Mouse (Mus musculus) megakaryocyte progenitor cell, adult 5-6 weeks (primary cell): Measurements from ENCODE around the gene Sec23a. TPM values are rescaled to one million over a fixed set of nuclear protein-coding genes. Genes with fewer than 3 reads are reported as not detected.

Experiments
- ATAC-seq: replicated peaks from 2 replicates; pipeline ENCODE4 v1.8.0; 2016; ENCODE audit warnings: mild to moderate bottlenecking, moderate TSS enrichment, inconsistent platforms; ENCODE audit not compliant: poor library complexity
- total RNA-seq, 2 experiments: library from RNA; stranded (forward) in 1 of 2; stranded (reverse) in 1 of 2; fragments of 157-497, 149-512 nt in 1 of 2; fragments of 200-1000 nt in 1 of 2; gene quantifications; 2 replicates each; pipeline versions ENCODE4 v1.2.3 to v1.2.4; 2015 to 2017

The Sec23a gene
- total RNA-seq, 2 experiments from 2014 or later = 19.7 to 24.0 TPM

DNA sequence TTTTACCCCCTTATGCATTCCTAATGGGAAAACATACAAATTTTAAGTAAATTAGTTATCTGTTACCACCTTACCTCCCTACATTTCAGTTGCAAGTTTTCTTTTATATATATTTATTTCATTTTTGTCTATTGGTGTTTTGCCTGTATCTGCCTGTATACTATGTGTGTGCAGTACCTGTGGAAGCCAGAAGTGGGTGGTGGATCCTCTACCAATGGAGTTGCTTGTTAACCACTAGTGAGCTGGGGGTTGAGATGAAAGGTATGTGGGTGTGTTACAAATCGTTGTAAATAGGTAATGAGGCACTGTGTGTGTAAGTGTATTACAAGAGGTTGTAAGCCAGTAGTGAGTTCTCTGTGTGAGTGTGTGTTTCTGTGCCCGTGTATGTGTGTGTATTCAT, 1.3 kb downstream of the Sec23a start:
- 0 out of 2 replicates have a peak, but pooled peaks have one; percentile 10 for ATAC-seq

DNA sequence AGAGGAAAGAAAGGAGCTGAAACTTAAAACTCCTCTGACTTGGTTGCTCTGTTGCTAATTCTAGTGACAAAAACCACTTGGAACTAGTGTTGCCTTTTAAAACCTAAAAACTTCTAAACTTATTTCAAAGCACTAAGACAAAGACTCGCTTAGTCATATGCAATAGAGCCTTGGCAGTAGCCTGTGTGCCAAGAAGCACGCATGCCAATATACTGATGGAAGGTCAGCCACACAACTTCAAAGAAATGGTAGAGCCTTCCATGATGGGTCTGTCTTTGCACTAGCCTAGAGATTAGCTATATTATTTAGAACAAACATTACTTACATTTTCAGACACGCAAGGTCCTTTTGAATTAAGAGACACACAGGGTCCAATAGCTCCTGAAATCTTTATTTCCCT, 26.1 kb downstream of the Sec23a start:
- no peak for ATAC-seq

DNA sequence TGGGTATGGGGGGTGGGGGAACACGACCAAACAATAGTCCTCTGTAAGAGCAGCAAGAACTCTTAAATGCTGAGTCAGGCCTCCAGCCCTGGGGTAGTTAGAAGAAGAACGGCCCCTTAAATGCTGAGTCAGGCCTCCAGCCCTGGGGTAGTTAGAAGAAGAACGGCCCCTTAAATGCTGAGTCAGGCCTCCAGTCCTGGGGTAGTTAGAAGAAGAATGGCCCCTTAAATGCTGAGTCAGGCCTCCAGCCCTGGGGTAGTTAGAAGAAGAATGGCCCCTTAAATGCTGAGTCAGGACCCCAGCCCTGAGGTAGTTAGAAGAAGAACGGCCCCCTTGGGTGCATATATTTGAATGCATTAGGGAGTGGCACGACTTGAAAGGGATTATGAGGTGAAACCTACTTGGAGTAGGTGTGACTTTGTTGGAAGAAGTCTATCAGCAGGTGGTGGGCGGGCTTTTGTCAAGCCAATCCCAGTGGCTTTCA, 30.6 kb downstream of the Sec23a start:
- ATAC-seq = peak; percentile 64

GRCm38 (mm10) chr12:58976966-58977365, 34.9 kb downstream of the Sec23a start:
- peak; percentile 61; the same call in 1 of the 2 replicates for ATAC-seq

DNA sequence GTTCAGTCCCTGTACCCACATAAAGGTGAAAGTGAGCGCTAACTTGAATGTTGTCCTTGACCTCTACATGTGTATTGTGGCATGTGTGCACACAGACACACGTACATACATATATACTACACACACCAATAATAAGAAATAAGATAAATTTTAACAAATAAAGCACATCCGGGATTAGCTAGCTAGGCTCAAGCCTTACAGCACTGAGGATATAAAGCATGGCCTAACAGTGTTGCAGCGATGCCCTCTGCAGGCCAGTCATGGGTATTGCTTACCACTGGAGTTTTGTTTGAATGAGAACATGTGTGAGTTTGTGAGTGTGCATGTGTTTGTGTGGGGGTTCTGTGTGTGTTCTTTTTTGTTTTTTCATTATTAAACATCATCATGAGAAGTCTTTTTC, 47.2 kb downstream of the Sec23a start:
- ATAC-seq = peak; percentile 96

DNA sequence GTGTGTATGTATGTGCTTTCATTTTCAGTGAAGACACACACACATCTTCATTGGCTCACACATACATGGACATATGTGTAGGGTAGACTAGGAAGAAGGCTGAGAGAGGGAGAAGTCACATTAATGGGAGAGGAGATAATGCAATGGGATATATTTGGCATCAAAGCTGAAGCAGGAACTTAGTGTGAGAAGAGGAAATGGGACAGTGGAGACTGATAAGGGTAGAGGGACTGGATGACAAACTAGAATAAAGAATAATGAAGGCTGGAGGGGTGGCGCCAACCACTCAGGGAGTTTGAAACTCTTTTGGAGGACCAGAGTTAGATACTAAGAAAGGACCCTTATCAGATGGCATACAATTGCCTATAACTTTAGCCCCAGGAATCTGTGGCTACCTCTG, 51.0 kb downstream of the Sec23a start:
- ATAC-seq = 0 out of 2 replicates have a peak, but pooled peaks have one; percentile 26

- no peak for ATAC-seq
Measured at GRCm38 (mm10) chr12:58956624-58957023, 55.2 kb downstream of the Sec23a start.

- ATAC-seq = no peak
Measured at GRCm38 (mm10) chr12:58956162-58956561, 55.7 kb downstream of the Sec23a start.

DNA sequence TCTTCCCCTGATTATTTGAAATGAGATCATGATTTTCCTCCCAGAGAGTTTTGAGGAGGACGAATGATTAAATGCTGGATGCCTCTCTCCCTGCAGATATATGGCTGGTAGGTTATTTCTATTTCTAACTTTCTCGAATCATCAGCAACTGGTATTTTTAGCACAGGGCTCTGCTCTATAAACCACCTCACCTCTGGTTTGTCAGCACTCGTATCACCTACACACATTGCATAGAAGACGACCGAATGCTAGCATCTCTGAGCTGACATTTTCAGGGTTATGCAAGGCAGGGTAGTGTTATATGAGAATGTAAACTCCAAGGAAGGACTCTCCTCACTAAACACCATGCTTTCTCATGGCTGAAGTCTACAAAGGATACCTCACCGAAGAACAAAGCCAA, 63.9 kb downstream of the Sec23a start:
- no peak for ATAC-seq

- ATAC-seq = peak; percentile 71
Measured at GRCm38 (mm10) chr12:58947231-58947630, 64.6 kb downstream of the Sec23a start.

DNA sequence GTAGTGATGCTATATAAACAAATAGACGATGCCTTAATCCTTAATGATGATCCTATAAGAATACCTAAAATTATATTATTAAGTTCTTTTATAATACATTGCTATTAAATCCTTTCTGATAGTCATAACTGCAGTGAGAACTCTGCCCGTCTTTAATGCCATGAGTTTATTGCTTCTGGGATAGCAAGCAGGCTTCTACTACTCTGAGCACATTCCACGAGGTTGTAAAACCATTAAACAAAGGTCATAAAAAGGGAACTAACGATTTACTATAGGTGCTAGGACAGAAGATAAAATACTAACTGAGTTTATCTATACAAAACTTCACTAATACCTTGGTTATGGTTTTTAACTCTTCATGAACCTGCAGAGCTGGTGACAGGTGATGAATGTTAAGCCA, 69.3 kb downstream of the Sec23a start:
- no peak for ATAC-seq

DNA sequence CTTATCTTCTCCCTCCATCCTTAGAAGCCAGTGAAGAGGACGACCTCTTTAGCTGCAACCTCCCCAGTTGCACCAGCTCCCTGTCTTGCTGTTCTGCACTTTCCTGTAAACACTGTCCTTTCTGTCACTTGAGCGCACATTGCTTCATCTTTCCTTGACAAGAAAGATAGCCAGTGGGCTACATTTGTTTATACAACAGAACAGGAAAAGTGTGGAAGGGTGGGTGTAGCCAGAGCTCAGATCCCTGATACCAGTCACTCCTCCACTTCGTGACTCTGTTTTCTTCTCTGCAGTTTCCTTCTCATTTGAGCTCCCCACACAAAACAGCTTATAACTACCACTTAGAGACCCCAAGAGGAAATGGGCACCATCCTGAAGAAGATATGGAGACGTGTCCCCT, 77.2 kb downstream of the Sec23a start:
- ATAC-seq = no peak

- no peak for ATAC-seq
Measured at GRCm38 (mm10) chr12:58924996-58925395, 86.8 kb downstream of the Sec23a start.

- peak; percentile 75 for ATAC-seq
Measured at GRCm38 (mm10) chr12:58924025-58924424, 87.8 kb downstream of the Sec23a start.

GRCm38 (mm10) chr12:58920775-58921174, 91.0 kb downstream of the Sec23a start:
- peak; percentile 34; the same call in 1 of the 2 replicates for ATAC-seq

- no peak for ATAC-seq
Measured at GRCm38 (mm10) chr12:58919516-58919915, 92.3 kb downstream of the Sec23a start.

DNA sequence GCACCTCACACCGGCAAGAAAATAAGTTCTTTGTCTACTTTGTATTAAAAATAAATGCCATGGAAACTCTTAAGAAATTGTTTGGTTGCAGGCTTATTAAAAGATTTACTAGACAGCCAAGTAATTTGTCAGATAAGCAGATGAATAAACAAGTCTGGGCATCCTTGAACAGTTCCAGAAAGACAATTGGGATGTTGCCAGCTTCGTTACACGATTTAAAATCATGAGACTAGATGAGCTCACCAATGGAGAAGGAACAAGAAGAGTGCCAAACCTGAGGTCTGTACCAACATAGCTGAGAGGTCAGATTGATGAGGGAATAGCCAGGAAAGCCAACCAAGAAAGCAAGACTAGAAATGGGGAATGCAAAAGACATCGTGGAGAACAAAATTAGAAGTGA, 102.0 kb downstream of the Sec23a start:
- no peak for ATAC-seq

Other genes starting within 250 kb of the Sec23a start
- gene Gemin2, start 1.4 kb upstream of the Sec23a start, total RNA-seq (2015) = 23.4 and 29.8 TPM in 2 replicates
- gene Gemin2, start 1.4 kb upstream of the Sec23a start, total RNA-seq (2017) = 16.4 and 20.9 TPM in 2 replicates
- gene Trappc6b, start 49.5 kb upstream of the Sec23a start, total RNA-seq (2015) = 63.4 and 63.5 TPM in 2 replicates
- 39.9 and 57.8 TPM in 2 replicates for gene Trappc6b, start 49.5 kb upstream of the Sec23a start, total RNA-seq (2017)
- gene Pnn, start 54.9 kb upstream of the Sec23a start, total RNA-seq (2015) = 81.5 and 94.1 TPM in 2 replicates
- gene Pnn, start 54.9 kb upstream of the Sec23a start, total RNA-seq (2017) = 88.4 and 137 TPM in 2 replicates
- 123 and 138 TPM in 2 replicates for gene Mia2, start 83.8 kb upstream of the Sec23a start, total RNA-seq (2015)
- 120 and 162 TPM in 2 replicates for gene Mia2, start 83.8 kb upstream of the Sec23a start, total RNA-seq (2017)
- 40.7 and 63.0 TPM in 2 replicates for gene Fbxo33, start 207.7 kb upstream of the Sec23a start, total RNA-seq (2015)
- gene Fbxo33, start 207.7 kb upstream of the Sec23a start, total RNA-seq (2017) = 33.6 and 36.0 TPM in 2 replicates